Mouse (Mus musculus) C2C12 (cell line): ENCODE measurements around the gene Zdhhc3. TPM values are rescaled to one million over a fixed set of nuclear protein-coding genes. Genes with fewer than 3 reads are reported as not detected.

Experiments used
- H3K27me3 ChIP-seq: one replicate; pipeline ENCODE4 v1.6.1; 2011; ENCODE audit not compliant: control insufficient read depth, insufficient read depth, insufficient read length
- H3K36me3 ChIP-seq: one replicate; pipeline ENCODE4 v1.6.1; 2011; ENCODE audit not compliant: control insufficient read depth, insufficient read depth
- H3K4me3 ChIP-seq: one replicate; pipeline ENCODE4 v1.5.1; 2011; ENCODE audit warnings: mild to moderate bottlenecking, control low read depth; ENCODE audit not compliant: poor library complexity, insufficient read depth, severe bottlenecking
- H3K79me2 ChIP-seq: one replicate; pipeline ENCODE4 v1.6.1; 2011; ENCODE audit not compliant: control insufficient read depth, insufficient read depth
- H3K79me3 ChIP-seq: one replicate; pipeline ENCODE4 v1.6.1; 2011; ENCODE audit warnings: low read depth, control low read depth
- H3ac ChIP-seq: one replicate; pipeline ENCODE3; 2011; ENCODE audit warnings: low read depth; ENCODE audit not compliant: control insufficient read depth, insufficient read length
- CEBPB ChIP-seq: IDR thresholded peaks from one replicate; pipeline ENCODE4 v1.6.1; 2011; ENCODE audit warnings: low read depth, mild to moderate bottlenecking, control low read depth, moderate library complexity
- CTCF ChIP-seq: IDR thresholded peaks from one replicate; pipeline ENCODE4 v1.5.1; 2011; ENCODE audit not compliant: control insufficient read depth, insufficient read depth, insufficient read length
- FOSL1 ChIP-seq: IDR thresholded peaks from one replicate; pipeline ENCODE4 v1.8.0; 2011; ENCODE audit warnings: mild to moderate bottlenecking, low read length; ENCODE audit not compliant: poor library complexity, insufficient read depth, severe bottlenecking
- MAX ChIP-seq: IDR thresholded peaks from one replicate; pipeline ENCODE4 v1.6.1; 2011; ENCODE audit warnings: mild to moderate bottlenecking, control low read depth
- MYOD1 ChIP-seq: IDR thresholded peaks from one replicate; pipeline ENCODE4 v1.6.1; 2011; ENCODE audit warnings: low read depth; ENCODE audit not compliant: control insufficient read depth, insufficient read length
- MYOG ChIP-seq: IDR thresholded peaks from one replicate; pipeline ENCODE4 v1.6.1; 2011; ENCODE audit not compliant: control insufficient read depth, insufficient read length; ENCODE audit errors: extremely low read depth
- USF1 ChIP-seq: IDR thresholded peaks from one replicate; pipeline ENCODE4 v1.6.1; 2011; ENCODE audit warnings: low read depth, mild to moderate bottlenecking, control low read depth, moderate library complexity
- polyA plus RNA-seq: library from polyadenylated mRNA; unstranded; fragments of >200 nt; fragmentation: generic; extraction: Trizol; gene quantifications from one replicate; pipeline ENCODE4 v1.2.1, GENCODE M21; 2012; ENCODE audit warnings: missing spikeins

The Zdhhc3 gene
- polyA plus RNA-seq, 1 experiment, result 62.6 TPM

DNA sequence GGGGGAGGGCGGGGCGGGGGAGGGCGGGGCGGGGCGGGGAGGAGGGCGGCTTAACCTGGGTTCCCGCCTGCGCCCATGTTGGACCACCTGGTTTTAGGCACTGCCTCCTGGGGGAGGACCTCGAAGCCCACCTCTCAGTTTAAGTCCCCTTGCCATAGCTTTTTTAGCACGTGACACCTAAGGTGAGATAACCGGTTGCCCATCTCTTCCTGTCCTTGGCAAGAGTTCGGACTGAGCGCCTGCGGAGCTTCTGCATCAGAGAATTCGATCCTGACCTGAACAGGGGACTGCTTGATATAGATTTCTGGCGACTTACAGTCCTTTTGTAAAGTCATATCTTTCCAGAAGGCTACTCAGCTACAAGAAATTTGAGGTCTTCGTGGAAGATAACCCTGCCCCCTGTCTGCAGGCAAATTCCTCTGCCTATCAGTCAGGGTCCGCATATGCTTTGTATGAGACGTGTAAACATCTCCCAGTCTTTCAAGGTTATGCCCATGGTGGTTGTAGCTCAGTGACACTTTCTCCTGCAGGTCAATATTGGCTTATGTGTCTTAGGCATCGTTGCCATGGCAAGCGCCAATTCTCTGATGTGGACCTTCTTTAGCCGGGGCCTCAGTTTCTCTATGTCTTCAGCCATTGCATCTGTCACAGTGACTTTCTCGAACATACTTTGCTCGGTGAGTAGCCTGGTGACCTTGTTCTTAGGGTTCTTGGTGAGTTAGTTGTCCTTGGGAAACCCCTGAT is 91.2 kb downstream of the Zdhhc3 start:
- H3K79me3 ChIP-seq, result peaks cover 12% of the 10 kb centered on the region
- peak overlapping the region; percentile 6 for H3K4me3 ChIP-seq
- TF ChIP-seq CTCF (no peak), MYOG (no peak), USF1 (no peak), FOSL1 (no peak), CEBPB (no peak), MAX (no peak), MYOD1 (no peak)
- H3ac ChIP-seq, result no peak overlapping the region
- peaks cover 8% of the 10 kb centered on the region for H3K36me3 ChIP-seq
- H3K79me2 ChIP-seq, result peaks cover 11% of the 10 kb centered on the region
- H3K27me3 ChIP-seq, result no peaks in the 10 kb centered on the region

- H3K36me3 ChIP-seq, result peaks cover 8% of the 10 kb centered on the region
Observed at GRCm38 (mm10) chr9:123020995-123021631, 91.9 kb downstream of the Zdhhc3 start, which contains the start of gene Tmem42. Tmem42 (plus strand) TSS chr9:123021326.

More at GRCm38 (mm10) chr9:123020995-123021631, 91.9 kb downstream of the Zdhhc3 start, which contains the start of gene Tmem42:
- Histone ChIP-seq H3ac (peak within 1 kb of the TSS; percentile 67), H3K79me3 (peaks cover 12% of the 10 kb centered on the region), H3K27me3 (no peaks in the 10 kb centered on the region), H3K79me2 (peaks cover 11% of the 10 kb centered on the region), H3K4me3 (peak within 1 kb of the TSS; percentile 52)
- no peak for TF ChIP-seq USF1
- TF ChIP-seq CTCF, result no peak

Other genes with a start within 250 kb of the Zdhhc3 start
- gene Zfp445, start 247.2 kb downstream of the Zdhhc3 start, polyA plus RNA-seq, result 7.9 TPM
- gene Zkscan7, start 227.5 kb downstream of the Zdhhc3 start, polyA plus RNA-seq, result 0.40 TPM
- gene Zfp105, start 190.1 kb downstream of the Zdhhc3 start, polyA plus RNA-seq, result not detected
- gene 1110059G10Rik, start 162.2 kb downstream of the Zdhhc3 start, polyA plus RNA-seq, result 4.9 TPM
- gene Kif15, start 162.2 kb downstream of the Zdhhc3 start, polyA plus RNA-seq, result 11.6 TPM
- gene Tmem42, start 91.9 kb downstream of the Zdhhc3 start, polyA plus RNA-seq, result 7.1 TPM
- gene Tgm4, start 78.5 kb downstream of the Zdhhc3 start, polyA plus RNA-seq, result 0.06 TPM
- 60.6 TPM for gene Exosc7, start within 50 bp of the Zdhhc3 start, polyA plus RNA-seq
- 0.11 TPM for gene Clec3b, start 37.7 kb upstream of the Zdhhc3 start, polyA plus RNA-seq
- gene Cdcp1, start 102.8 kb upstream of the Zdhhc3 start, polyA plus RNA-seq, result not detected
- 9.6 TPM for gene Tmem158, start 147.6 kb upstream of the Zdhhc3 start, polyA plus RNA-seq